Comparison of ENCODE assay signal across 30 mouse cellular contexts in the genomic region with DNA sequence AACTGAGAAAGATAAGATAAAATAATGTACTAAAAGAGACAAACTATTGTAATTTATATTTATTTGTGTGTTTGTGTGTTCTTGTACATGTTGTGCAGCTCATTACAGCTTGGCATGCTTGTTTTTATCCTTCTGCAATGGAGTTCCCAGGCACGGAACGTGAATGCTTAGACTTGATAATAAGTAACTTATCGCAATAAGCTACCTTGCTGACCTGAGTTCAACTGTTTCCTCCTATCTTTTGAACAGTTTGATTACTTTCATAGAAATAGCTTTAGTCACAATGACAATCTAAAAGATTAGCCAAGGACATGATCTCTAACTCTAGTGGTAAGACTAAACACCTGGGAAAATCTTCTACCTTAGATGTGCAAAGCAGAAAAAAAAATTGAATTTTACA.
"Had no signal": no experiment of that assay in that cellular context is flagged by ENCODE, and none has a peak within 500 bp of the region (broad histone marks: within the 10 kb centered on the region; RNA-seq: fewer than 3 reads in every experiment).

No protein-coding gene starts in this region.

- H3K4me3 ChIP-seq: limb, embryonic 10.5 days; limb, embryonic 12.5 days; limb, embryonic 13.5 days; limb, embryonic 15.5 days; liver, embryonic 12.5 days; liver, embryonic 13.5 days; liver, embryonic 15.5 days; lung, embryonic 15.5 days; megakaryocyte, embryonic 14.5 days; midbrain, embryonic 10.5 days; midbrain, embryonic 12.5 days; midbrain, embryonic 13.5 days; midbrain, embryonic 15.5 days; myocyte had no signal

- H3K4me1 ChIP-seq: limb, embryonic 10.5 days; limb, embryonic 12.5 days; limb, embryonic 13.5 days; limb, embryonic 15.5 days; liver, embryonic 12.5 days; liver, embryonic 13.5 days; liver, embryonic 15.5 days; lung, embryonic 15.5 days; megakaryocyte, embryonic 14.5 days; midbrain, embryonic 10.5 days; midbrain, embryonic 12.5 days; midbrain, embryonic 13.5 days; midbrain, embryonic 15.5 days had no signal

- H3K27ac ChIP-seq: limb, embryonic 10.5 days; limb, embryonic 12.5 days; limb, embryonic 13.5 days; limb, embryonic 15.5 days; liver, embryonic 12.5 days; liver, embryonic 13.5 days; liver, embryonic 14.5 days; liver, embryonic 15.5 days; lung, embryonic 15.5 days; macrophage; midbrain, embryonic 10.5 days; midbrain, embryonic 12.5 days; midbrain, embryonic 13.5 days; midbrain, embryonic 15.5 days had no signal

- H3K4me2 ChIP-seq: limb, embryonic 12.5 days; limb, embryonic 13.5 days; limb, embryonic 15.5 days; liver, embryonic 11.5 days; liver, embryonic 12.5 days; liver, embryonic 13.5 days; liver, embryonic 15.5 days; lung, embryonic 14.5 days; lung, embryonic 15.5 days; midbrain, embryonic 11.5 days; midbrain, embryonic 12.5 days; midbrain, embryonic 13.5 days; midbrain, embryonic 15.5 days had no signal

- H3K9ac ChIP-seq: limb, embryonic 12.5 days; limb, embryonic 13.5 days; limb, embryonic 15.5 days; liver, embryonic 12.5 days; liver, embryonic 13.5 days; liver, embryonic 14.5 days; liver, embryonic 15.5 days; liver, postnatal 0 days; lung, embryonic 14.5 days; lung, embryonic 15.5 days; midbrain, embryonic 12.5 days; midbrain, embryonic 13.5 days; midbrain, embryonic 15.5 days had no signal

- H3K27me3 ChIP-seq: limb, embryonic 12.5 days; limb, embryonic 13.5 days; limb, embryonic 15.5 days; liver, embryonic 12.5 days; liver, embryonic 13.5 days; liver, embryonic 15.5 days; lung, embryonic 15.5 days; megakaryocyte, embryonic 14.5 days; midbrain, embryonic 12.5 days; midbrain, embryonic 13.5 days; midbrain, embryonic 15.5 days had no signal

- DNase-seq: left cerebral cortex, postnatal 4 days; liver; liver, embryonic 13.5 days; liver, postnatal 0 days; lung, adult 18-20 months; lung, adult 2 months; lung, embryonic 14.5 days; lung, postnatal 10 days; lung, postnatal 36 days; lung, postnatal 4 days; midbrain, embryonic 14.5 days had no signal

- H3K36me3 ChIP-seq: limb, embryonic 10.5 days; limb, embryonic 12.5 days; limb, embryonic 13.5 days; limb, embryonic 15.5 days; liver, embryonic 12.5 days; liver, embryonic 13.5 days; liver, embryonic 15.5 days; lung, embryonic 15.5 days; midbrain, embryonic 10.5 days; midbrain, embryonic 12.5 days; midbrain, embryonic 13.5 days; midbrain, embryonic 15.5 days had no signal

- H3K9me3 ChIP-seq: limb, embryonic 10.5 days; limb, embryonic 12.5 days; limb, embryonic 13.5 days; limb, embryonic 15.5 days; liver, embryonic 12.5 days; liver, embryonic 13.5 days; liver, embryonic 15.5 days; lung, embryonic 15.5 days; megakaryocyte, embryonic 14.5 days; midbrain, embryonic 10.5 days; midbrain, embryonic 12.5 days; midbrain, embryonic 13.5 days; midbrain, embryonic 15.5 days had no signal

- ATAC-seq: liver, embryonic 12.5 days; liver, postnatal 0 days; lung, postnatal 0 days; midbrain, embryonic 13.5 days; midbrain, embryonic 15.5 days; midbrain, embryonic 16.5 days had no signal
